9 mouse cellular contexts compared by ENCODE assay signal in the genomic region with DNA sequence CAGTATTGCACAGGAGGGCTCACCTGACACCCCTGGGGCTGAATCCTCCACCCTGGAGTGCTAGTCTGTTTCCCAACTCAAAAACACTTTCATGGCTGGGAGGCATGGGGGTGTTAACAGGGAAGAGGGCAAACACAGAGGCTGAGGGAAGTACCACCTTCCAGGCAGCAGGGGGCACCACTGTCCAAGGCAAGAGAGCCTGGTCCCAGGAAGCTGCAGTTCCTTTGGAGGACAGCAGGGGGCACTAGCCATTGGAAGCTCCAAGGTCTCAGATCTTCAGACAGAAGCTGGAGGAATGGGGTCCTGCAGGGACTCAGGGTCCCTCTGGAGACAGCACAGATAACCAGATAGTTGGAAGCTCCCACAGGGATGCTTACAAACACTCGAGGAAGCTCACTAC. TPM values are rescaled to one million over a fixed set of nuclear protein-coding genes. Genes with fewer than 3 reads are reported as not detected.
DNase-seq lines count a peak whose midpoint lies in the region; ATAC-seq and TF ChIP-seq lines count a peak whose summit lies in the region.
"Had no signal": no experiment of that assay in that cellular context is flagged by ENCODE, and none has a peak within 500 bp of the region (broad histone marks: within the 10 kb centered on the region; RNA-seq: fewer than 3 reads in every experiment).

No protein-coding gene starts in this region.

- ATAC-seq in intestine, embryonic 16.5 days = peak; percentile 31; the same call in 1 of the 2 replicates
- peak; percentile 67 for ATAC-seq in midbrain, embryonic 13.5 days
- no peak for ATAC-seq in activated CD4-positive, CD25-positive, alpha-beta regulatory T cell, adult 4 months

- H3K9me3 ChIP-seq in intestine, embryonic 16.5 days (ENCODE audit: control insufficient read depth, low read length) = no peaks in the 10 kb centered on the region
- no peaks in the 10 kb centered on the region for H3K9me3 ChIP-seq in midbrain, embryonic 13.5 days

- peaks cover 11% of the 10 kb centered on the region; the same call in 1 of the 2 replicates for H3K36me3 ChIP-seq in intestine, embryonic 16.5 days (ENCODE audit: control insufficient read depth, insufficient read depth, low read length)
- H3K36me3 ChIP-seq in midbrain, embryonic 13.5 days = no peaks in the 10 kb centered on the region
- peaks cover 53% of the 10 kb centered on the region for H3K36me3 ChIP-seq in small intestine, adult 2 months (ENCODE audit: control insufficient read depth, insufficient read depth, low read length)

- 18% methylated on average over 1 of the region's 1 CpGs for WGBS in intestine, embryonic 16.5 days
- WGBS in midbrain, embryonic 13.5 days = 27% methylated on average over 1 of the region's 1 CpGs
- 24% methylated on average over 1 of the region's 1 CpGs for WGBS in small intestine, adult 2 months

- no peaks in the 10 kb centered on the region for H3K4me1 ChIP-seq in intestine, embryonic 16.5 days (ENCODE audit: control insufficient read depth, insufficient read depth, low read length)
- H3K4me1 ChIP-seq in midbrain, embryonic 13.5 days (replicated peaks) = peaks cover 11% of the 10 kb centered on the region
- H3K4me1 ChIP-seq in small intestine, adult 2 months (ENCODE audit: control insufficient read depth, insufficient read depth, insufficient read length, low read length) = no peaks in the 10 kb centered on the region

- no peak for TF ChIP-seq POLR2A in small intestine, adult 2 months (IDR thresholded peaks at IDR 0.05; ENCODE audit: low read depth, low read length)

- H3K4me3 ChIP-seq in gastrocnemius, adult 2 months = no peak overlapping the region
- H3K4me3 ChIP-seq in intestine, embryonic 16.5 days (ENCODE audit: low read length) = no peak overlapping the region
- H3K4me3 ChIP-seq in midbrain, embryonic 13.5 days (replicated peaks) = no peak overlapping the region
- H3K4me3 ChIP-seq in small intestine, adult 2 months (ENCODE audit: low read depth, low read length) = no peak overlapping the region

- no peaks in the 10 kb centered on the region for H3K27me3 ChIP-seq in intestine, embryonic 16.5 days (replicated peaks; ENCODE audit: control insufficient read depth, insufficient read depth, low read length)
- no peaks in the 10 kb centered on the region for H3K27me3 ChIP-seq in midbrain, embryonic 13.5 days
- no peaks in the 10 kb centered on the region for H3K27me3 ChIP-seq in small intestine, adult 2 months (ENCODE audit: control insufficient read depth, insufficient read depth, low read length)

- no peak for TF ChIP-seq CTCF in gastrocnemius, adult 2 months (IDR thresholded peaks at IDR 0.05)
- TF ChIP-seq CTCF in small intestine, adult 2 months (IDR thresholded peaks at IDR 0.05; ENCODE audit: extremely low read depth, insufficient read length, insufficient replicate concordance, low read depth, low read length) = peak; percentile 100

- DNase-seq in adrenal gland, adult 2 months = peak; percentile 84
- DNase-seq in cerebellum, postnatal 36 days = peak; percentile 92 to 94
- peak; percentile 91 for DNase-seq in gastrocnemius, adult 2 months
- peak; percentile 86 to 88 for DNase-seq in left cerebral cortex, postnatal 36 days (ENCODE audit: low spot score in 2 of 2)

- H3K9ac ChIP-seq in intestine, embryonic 16.5 days (ENCODE audit: low read depth, low read length) = no peak overlapping the region
- no peak overlapping the region for H3K9ac ChIP-seq in midbrain, embryonic 13.5 days (replicated peaks)

- intact Hi-C loops in gastrocnemius, adult 2 months (cut with DNase I) = loop anchor here (1.0 kb wide), 1 partner anchor 56 kb away; no protein-coding TSS in a partner anchor
- intact Hi-C loops in left cerebral cortex, postnatal 36 days (cut with DNase I) = loop anchor here (1.0 to 2.0 kb wide), 3 partner anchors 56 to 127 kb away; a partner anchor contains a TSS

- H3K4me2 ChIP-seq in intestine, embryonic 16.5 days (ENCODE audit: low read depth, low read length) = no peak overlapping the region
- H3K4me2 ChIP-seq in midbrain, embryonic 13.5 days (replicated peaks) = no peak overlapping the region

- 0 out of 2 replicates have a peak overlapping the region, but pooled peaks have one; percentile 12 for H3K27ac ChIP-seq in gastrocnemius, adult 2 months
- H3K27ac ChIP-seq in intestine, embryonic 16.5 days (ENCODE audit: low read length) = no peak overlapping the region
- H3K27ac ChIP-seq in midbrain, embryonic 13.5 days = no peak overlapping the region
- H3K27ac ChIP-seq in small intestine, adult 2 months (ENCODE audit: insufficient read depth, low read depth, low read length) = no peak overlapping the region

RNA-seq across cellular contexts. Expression of a gene that starts 18.2 kb away (rescaled TPM):
- under 1 TPM; 0.23 to 0.31 TPM for total RNA-seq in adrenal gland, adult 2 months (2021)
- polyA plus RNA-seq in adrenal gland, adult 2 months (2012; rRNA removed) = 0.91 and 1.9 TPM in 2 replicates
- 1 to 10 TPM in 1 of 2 experiments, under 1 TPM in 1; 0.79 to 1.0 TPM for total RNA-seq in gastrocnemius, adult 2 months (2021)
- polyA plus RNA-seq in intestine, embryonic 16.5 days (2015; fragmentation: Nextera tagmentation; extraction: Ambion mirVana) = 0.35 and 0.56 TPM in 2 replicates
- total RNA-seq in left cerebral cortex, postnatal 36 days (2021) = 1 to 10 TPM; 1.1 to 2.4 TPM
- polyA plus RNA-seq in midbrain, embryonic 13.5 days (2015; fragmentation: Nextera tagmentation; extraction: Ambion mirVana) = 0.27 and 0.42 TPM in 2 replicates
- polyA plus RNA-seq in small intestine, adult 2 months (2012; rRNA removed) = 2.7 and 21.0 TPM in 2 replicates
- not detected for polyA plus RNA-seq in activated CD4-positive, CD25-positive, alpha-beta regulatory T cell, adult 4 months (2017; shearing (Covaris generic))

RNA-seq across cellular contexts. Expression of a gene that starts 29.6 kb away (rescaled TPM):
- total RNA-seq in adrenal gland, adult 2 months (2021) = not detected
- polyA plus RNA-seq in adrenal gland, adult 2 months (2012; rRNA removed) = not detected in 2 replicates
- total RNA-seq in gastrocnemius, adult 2 months (2021) = not detected
- not detected in 2 replicates for polyA plus RNA-seq in intestine, embryonic 16.5 days (2015; fragmentation: Nextera tagmentation; extraction: Ambion mirVana)
- total RNA-seq in left cerebral cortex, postnatal 36 days (2021) = not detected
- polyA plus RNA-seq in midbrain, embryonic 13.5 days (2015; fragmentation: Nextera tagmentation; extraction: Ambion mirVana) = not detected in 2 replicates
- polyA plus RNA-seq in small intestine, adult 2 months (2012; rRNA removed) = 0.18 TPM in 1 of 2 replicates, not detected in the other
- not detected for polyA plus RNA-seq in activated CD4-positive, CD25-positive, alpha-beta regulatory T cell, adult 4 months (2017; shearing (Covaris generic))
- polyA plus RNA-seq: stomach, embryonic 14.5 days had no signal
